Mouse (Mus musculus): Measurements from ENCODE around the gene Lactb. TPM values are rescaled to one million over a fixed set of nuclear protein-coding genes. Genes with fewer than 3 reads are reported as not detected.

Gene Lactb
- polyA plus RNA-seq, 2 experiments, result 10.1 to 10.9 TPM

DNA sequence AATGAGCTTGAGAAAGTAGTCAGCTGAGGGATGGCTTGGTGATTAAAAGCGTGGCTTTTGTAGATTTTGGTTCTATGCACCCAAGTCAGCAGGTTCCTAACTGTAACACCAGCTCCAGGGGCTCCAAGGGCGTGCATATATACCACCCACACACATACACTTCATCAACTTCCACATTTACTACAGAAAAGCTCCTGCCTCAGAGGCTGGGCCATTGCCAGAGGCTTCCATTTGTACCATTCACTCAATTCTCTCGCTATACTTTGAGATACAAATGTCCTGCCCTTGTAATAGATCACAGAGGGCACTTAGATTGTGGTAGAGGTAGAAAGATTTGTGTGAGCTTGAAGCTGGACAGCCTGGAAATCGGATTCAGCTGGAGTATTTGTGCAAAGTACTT is 26.2 kb upstream of the Lactb start:
- peaks cover 6% of the 10 kb centered on the region for H3K4me1 ChIP-seq (ENCODE audit: control insufficient read depth, insufficient read depth, low read length)
- no peak for DNase-seq (ENCODE audit: low spot score)
- H3K4me3 ChIP-seq (replicated peaks; ENCODE audit: low read length), result no peak overlapping the region
- H3K4me2 ChIP-seq (replicated peaks; ENCODE audit: low read depth, low read length, severe bottlenecking), result no peak overlapping the region
- no peak for ATAC-seq (ENCODE audit: low FRiP score, low read depth)
- WGBS, result 79% methylated on average over 4 of the region's 4 CpGs
- no peak overlapping the region for H3K27ac ChIP-seq (replicated peaks; ENCODE audit: low read depth, low read length)
- H3K27me3 ChIP-seq (ENCODE audit: control insufficient read depth, insufficient read depth, low read length), result no peaks in the 10 kb centered on the region
- no peaks in the 10 kb centered on the region for H3K9me3 ChIP-seq (ENCODE audit: control insufficient read depth, low read length)
- H3K9ac ChIP-seq (ENCODE audit: low read depth, low read length, severe bottlenecking), result no peak overlapping the region
- TF ChIP-seq POLR2A (IDR thresholded peaks at IDR 0.05; ENCODE audit: borderline replicate concordance, extremely low read depth, insufficient read depth, insufficient read length), result no peak
- H3K36me3 ChIP-seq (ENCODE audit: control insufficient read depth, insufficient read depth, low read length), result no peaks in the 10 kb centered on the region

- peak; percentile 65 for ATAC-seq (ENCODE audit: low FRiP score, low read depth)
- no peak overlapping the region for H3K9ac ChIP-seq (ENCODE audit: low read depth, low read length, severe bottlenecking)
- no peaks in the 10 kb centered on the region for H3K9me3 ChIP-seq (ENCODE audit: control insufficient read depth, low read length)
- no peaks in the 10 kb centered on the region for H3K27me3 ChIP-seq (ENCODE audit: control insufficient read depth, insufficient read depth, low read length)
- H3K4me2 ChIP-seq (replicated peaks; ENCODE audit: low read depth, low read length, severe bottlenecking), result no peak overlapping the region
- peaks cover 2% of the 10 kb centered on the region; the same call in 1 of the 2 replicates for H3K4me1 ChIP-seq (ENCODE audit: control insufficient read depth, insufficient read depth, low read length)
- no peak for TF ChIP-seq POLR2A (IDR thresholded peaks at IDR 0.05; ENCODE audit: borderline replicate concordance, extremely low read depth, insufficient read depth, insufficient read length)
- no peaks in the 10 kb centered on the region for H3K36me3 ChIP-seq (ENCODE audit: control insufficient read depth, insufficient read depth, low read length)
- 3% methylated on average over 6 of the region's 6 CpGs for WGBS
- peak; percentile 90 for DNase-seq (ENCODE audit: low spot score)
- no peak overlapping the region for H3K4me3 ChIP-seq (replicated peaks; ENCODE audit: low read length)
- H3K27ac ChIP-seq (replicated peaks; ENCODE audit: low read depth, low read length), result no peak overlapping the region
These were observed 25.8 kb upstream of the Lactb start for GRCm38 (mm10) chr9:67001050-67001449.

DNA sequence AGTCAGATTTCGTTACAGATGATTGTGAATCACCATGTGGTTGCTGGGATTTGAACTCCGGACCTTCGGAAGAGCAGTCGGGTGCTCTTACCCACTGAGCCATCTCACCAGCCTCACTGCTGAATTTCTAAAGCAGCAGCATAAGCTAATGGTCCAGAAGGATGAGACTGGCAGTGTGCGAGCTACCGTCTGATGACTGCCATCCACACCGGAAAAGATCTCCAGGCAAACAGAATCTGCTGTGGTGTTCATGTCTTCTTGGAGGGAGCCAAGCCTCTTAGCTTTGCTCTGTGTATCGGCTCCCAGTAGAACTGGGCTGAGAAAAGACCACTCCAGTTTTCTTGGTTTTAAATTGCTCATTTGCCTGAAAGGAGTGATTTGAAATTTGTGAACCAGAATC is 24.4 kb upstream of the Lactb start:
- Histone ChIP-seq H3K4me1 (ENCODE audit: control insufficient read depth, insufficient read depth, low read length) (0 out of 2 replicates have a peak, but pooled peaks cover 2% of the 10 kb centered on the region), H3K9me3 (ENCODE audit: control insufficient read depth, low read length) (no peaks in the 10 kb centered on the region), H3K4me2 (replicated peaks; ENCODE audit: low read depth, low read length, severe bottlenecking) (no peak overlapping the region), H3K27me3 (ENCODE audit: control insufficient read depth, insufficient read depth, low read length) (no peaks in the 10 kb centered on the region), H3K36me3 (ENCODE audit: control insufficient read depth, insufficient read depth, low read length) (no peaks in the 10 kb centered on the region), H3K9ac (ENCODE audit: low read depth, low read length, severe bottlenecking) (no peak overlapping the region), H3K27ac (replicated peaks; ENCODE audit: low read depth, low read length) (no peak overlapping the region), H3K4me3 (replicated peaks; ENCODE audit: low read length) (no peak overlapping the region)
- ATAC-seq (ENCODE audit: low FRiP score, low read depth), result no peak
- TF ChIP-seq POLR2A (IDR thresholded peaks at IDR 0.05; ENCODE audit: borderline replicate concordance, extremely low read depth, insufficient read depth, insufficient read length), result no peak
- DNase-seq (ENCODE audit: low spot score), result no peak
- WGBS, result 86% methylated on average over 8 of the region's 8 CpGs

GRCm38 (mm10) chr9:66991750-66992410 is 16.6 kb upstream of the Lactb start:
- ATAC-seq (ENCODE audit: low FRiP score, low read depth) (no peak), DNase-seq (ENCODE audit: low spot score) (no peak)
- Histone ChIP-seq H3K4me3 (replicated peaks; ENCODE audit: low read length) (no peak overlapping the region), H3K36me3 (ENCODE audit: control insufficient read depth, insufficient read depth, low read length) (no peaks in the 10 kb centered on the region), H3K9ac (ENCODE audit: low read depth, low read length, severe bottlenecking) (no peak overlapping the region), H3K27ac (replicated peaks; ENCODE audit: low read depth, low read length) (no peak overlapping the region), H3K4me1 (ENCODE audit: control insufficient read depth, insufficient read depth, low read length) (peaks cover 25% of the 10 kb centered on the region), H3K4me2 (replicated peaks; ENCODE audit: low read depth, low read length, severe bottlenecking) (no peak overlapping the region), H3K27me3 (ENCODE audit: control insufficient read depth, insufficient read depth, low read length) (no peaks in the 10 kb centered on the region), H3K9me3 (ENCODE audit: control insufficient read depth, low read length) (no peaks in the 10 kb centered on the region; the same call in 1 of the 2 replicates)
- no peak for TF ChIP-seq POLR2A (IDR thresholded peaks at IDR 0.05; ENCODE audit: borderline replicate concordance, extremely low read depth, insufficient read depth, insufficient read length)
- WGBS, result 77% methylated on average over 8 of the region's 8 CpGs

DNA sequence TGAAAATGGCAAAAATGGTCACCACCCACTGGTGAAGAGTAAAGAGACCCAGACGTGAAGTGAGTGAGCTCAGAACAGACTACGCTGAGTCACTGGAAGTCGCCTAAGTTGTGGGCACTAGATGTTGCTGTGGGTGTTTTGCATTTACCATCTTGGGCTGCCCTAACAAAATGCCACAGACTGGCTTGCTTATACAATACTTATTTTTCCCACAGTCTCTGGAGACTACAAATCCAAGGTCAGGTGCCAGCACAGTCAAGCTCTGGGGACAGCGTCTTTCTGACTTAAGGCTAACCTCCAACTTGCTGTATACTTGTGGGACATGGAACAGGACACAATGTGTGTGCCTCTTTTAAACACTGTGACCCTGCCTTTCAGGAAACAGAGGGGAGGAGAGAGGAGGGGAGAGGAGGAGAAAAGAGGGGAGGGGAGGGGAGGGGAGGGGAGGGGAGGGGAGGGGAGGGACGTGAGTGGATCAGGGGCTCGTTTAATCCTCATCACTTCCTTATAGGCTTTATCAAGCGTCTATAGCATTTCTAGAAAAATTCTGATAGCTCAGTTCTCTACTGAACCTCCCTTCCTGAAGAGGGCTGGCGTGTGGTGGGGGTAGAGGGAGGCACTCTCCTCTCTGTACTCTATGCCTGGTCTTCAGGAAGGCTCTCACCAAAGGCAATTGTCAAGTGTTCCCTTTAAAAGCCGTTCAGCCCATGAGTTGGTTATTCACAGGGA is 15.9 kb upstream of the Lactb start:
- Histone ChIP-seq H3K36me3 (ENCODE audit: control insufficient read depth, insufficient read depth, low read length) (no peaks in the 10 kb centered on the region), H3K27ac (replicated peaks; ENCODE audit: low read depth, low read length) (no peak overlapping the region), H3K9me3 (ENCODE audit: control insufficient read depth, low read length) (no peaks in the 10 kb centered on the region; the same call in 1 of the 2 replicates), H3K9ac (ENCODE audit: low read depth, low read length, severe bottlenecking) (no peak overlapping the region), H3K4me1 (ENCODE audit: control insufficient read depth, insufficient read depth, low read length) (peaks cover 25% of the 10 kb centered on the region), H3K4me2 (replicated peaks; ENCODE audit: low read depth, low read length, severe bottlenecking) (no peak overlapping the region), H3K4me3 (replicated peaks; ENCODE audit: low read length) (no peak overlapping the region), H3K27me3 (ENCODE audit: control insufficient read depth, insufficient read depth, low read length) (no peaks in the 10 kb centered on the region)
- 66% methylated on average over 9 of the region's 9 CpGs for whole genome bisulfite sequencing
- no peak for DNase-seq (ENCODE audit: low spot score)
- no peak for TF ChIP-seq POLR2A (IDR thresholded peaks at IDR 0.05; ENCODE audit: borderline replicate concordance, extremely low read depth, insufficient read depth, insufficient read length)
- no peak for ATAC-seq (ENCODE audit: low FRiP score, low read depth)
